Mouse (Mus musculus) spleen, adult 2 months (tissue): ENCODE measurements around the gene Fxyd1.

Experiments used
- CTCF ChIP-seq: fragments of 200-500 bp; IDR thresholded peaks from 2 replicates; pipeline ENCODE4 v1.5.1; 2011; ENCODE audit warnings: mild to moderate bottlenecking, inconsistent platforms; ENCODE audit not compliant: insufficient read depth, insufficient read length, insufficient replicate concordance; ENCODE audit errors: extremely low read depth
- POLR2A ChIP-seq: fragments of 200-500 bp; IDR thresholded peaks from 2 replicates; pipeline ENCODE4 v1.6.1; 2011; ENCODE audit warnings: low read depth, low read length, inconsistent platforms

- TF ChIP-seq CTCF (no peak), POLR2A (no peak)
Measured at GRCm38 (mm10) chr7:31079670-31080069, 22.7 kb upstream of the Fxyd1 start.
